Comparison of ENCODE assay signal across 9 mouse cellular contexts in the genomic region with DNA sequence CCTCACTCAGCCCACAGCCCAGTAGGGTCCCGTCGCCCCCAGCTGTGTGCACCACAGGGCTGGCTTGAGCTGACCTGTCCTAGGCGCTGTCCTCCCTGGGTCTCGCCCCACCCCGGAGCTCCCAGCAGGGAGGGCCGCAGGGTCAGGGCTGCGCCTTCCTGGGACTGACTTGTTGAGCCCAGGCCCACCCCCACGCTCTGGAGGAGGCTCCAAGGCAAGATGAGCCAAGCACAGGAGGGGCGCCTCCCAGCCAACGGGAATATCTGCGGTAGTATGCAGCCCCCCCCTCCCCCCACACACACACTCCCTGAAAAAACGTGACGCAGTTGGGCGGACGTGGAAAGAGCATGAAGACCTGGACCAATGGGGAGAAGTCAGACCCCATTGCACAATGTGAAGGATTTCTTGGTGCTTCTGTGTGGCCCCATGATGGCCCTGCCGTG. TPM values are rescaled to one million over a fixed set of nuclear protein-coding genes. Genes with fewer than 3 reads are reported as not detected.
DNase-seq lines count a peak whose midpoint lies in the region; ATAC-seq and TF ChIP-seq lines count a peak whose summit lies in the region.
"Had no signal": no experiment of that assay in that cellular context is flagged by ENCODE, and none has a peak within 500 bp of the region (broad histone marks: within the 10 kb centered on the region; RNA-seq: fewer than 3 reads in every experiment).

No protein-coding gene starts in this region.

- ATAC-seq in intestine, embryonic 14.5 days (replicated peaks; ENCODE audit: low FRiP score, low TSS enrichment, low read depth): peak; percentile 87

- no peak for TF ChIP-seq CTCF in small intestine, adult 2 months (IDR thresholded peaks at IDR 0.05; ENCODE audit: extremely low read depth, insufficient read length, insufficient replicate concordance, low read depth, low read length)

- intact Hi-C loops in left cerebral cortex, postnatal 4 days (cut with DNase I): no loop called here
- intact Hi-C loops in gastrocnemius, postnatal 14 days (cut with DNase I; ENCODE audit: low total_unique reads): no loop called here
- intact Hi-C loops in left cerebral cortex, postnatal 25 days (cut with DNase I): no loop called here

- H3K4me1 ChIP-seq in intestine, embryonic 14.5 days (replicated peaks; ENCODE audit: control insufficient read depth, insufficient read depth, low read length): peaks cover 7% of the 10 kb centered on the region; the same call in 1 of the 2 replicates
- H3K4me1 ChIP-seq in small intestine, adult 2 months (ENCODE audit: control insufficient read depth, insufficient read depth, insufficient read length, low read length): peaks cover 2% of the 10 kb centered on the region

- WGBS in intestine, embryonic 14.5 days: 14% methylated on average over 16 of the region's 16 CpGs
- 53% methylated on average over 16 of the region's 16 CpGs for WGBS in macrophage (ENCODE audit: missing documents)
- 57% methylated on average over 16 of the region's 16 CpGs for WGBS in small intestine, adult 2 months

- TF ChIP-seq POLR2A in small intestine, adult 2 months (IDR thresholded peaks at IDR 0.05; ENCODE audit: low read depth, low read length): no peak

- peak overlapping the region; percentile 52; the same call in 1 of the 2 replicates for H3K27ac ChIP-seq in intestine, embryonic 14.5 days (ENCODE audit: low read depth)
- H3K27ac ChIP-seq in macrophage: peak overlapping the region; percentile 91
- peak overlapping the region; percentile 0; the same call in 1 of the 2 replicates for H3K27ac ChIP-seq in small intestine, adult 2 months (ENCODE audit: insufficient read depth, low read depth, low read length)

- peak overlapping the region; percentile 41 for H3K4me2 ChIP-seq in intestine, embryonic 14.5 days (ENCODE audit: low read length)

- DNase-seq in left cerebral cortex, postnatal 4 days: peak; percentile 13
- no peak for DNase-seq in left cerebral cortex, adult 9 months (ENCODE audit: low spot score in 2 of 2)
- peak; percentile 46 for DNase-seq in gastrocnemius, postnatal 14 days
- DNase-seq in intestine, embryonic 14.5 days (ENCODE audit: low spot score): peak; percentile 69
- no peak for DNase-seq in thymus, postnatal 25 days
- DNase-seq in left cerebral cortex, postnatal 25 days (ENCODE audit: low spot score in 2 of 2): no peak

- H3K79me2 ChIP-seq in macrophage (ENCODE audit: inconsistent target): no peaks in the 10 kb centered on the region

- H3K27me3 ChIP-seq in intestine, embryonic 14.5 days (replicated peaks; ENCODE audit: control insufficient read depth, insufficient read depth, low read length): no peaks in the 10 kb centered on the region
- H3K27me3 ChIP-seq in small intestine, adult 2 months (ENCODE audit: control insufficient read depth, insufficient read depth, low read length): no peaks in the 10 kb centered on the region

- H3K9me3 ChIP-seq in intestine, embryonic 14.5 days (ENCODE audit: control insufficient read depth, low read length): no peaks in the 10 kb centered on the region
- H3K9me3 ChIP-seq: G1E had no signal

- H3K9ac ChIP-seq in intestine, embryonic 14.5 days (ENCODE audit: low read length): 0 out of 2 replicates have a peak overlapping the region, but pooled peaks have one; percentile 25

- 0 out of 2 replicates have a peak overlapping the region, but pooled peaks have one; percentile 9 for H3K4me3 ChIP-seq in intestine, embryonic 14.5 days (ENCODE audit: low read depth, low read length)
- H3K4me3 ChIP-seq in macrophage (ENCODE audit: inconsistent target): no peak overlapping the region; the same call in 1 of the 2 replicates
- peak overlapping the region; percentile 8 for H3K4me3 ChIP-seq in small intestine, adult 2 months (ENCODE audit: low read depth, low read length)

- H3K36me3 ChIP-seq in intestine, embryonic 14.5 days (ENCODE audit: control insufficient read depth, insufficient read depth, low read length): no peaks in the 10 kb centered on the region
- H3K36me3 ChIP-seq in macrophage (ENCODE audit: inconsistent target): no peaks in the 10 kb centered on the region
- H3K36me3 ChIP-seq in small intestine, adult 2 months (ENCODE audit: control insufficient read depth, insufficient read depth, low read length): no peaks in the 10 kb centered on the region
- H3K36me3 ChIP-seq: G1E had no signal

RNA-seq across cellular contexts. Expression of a gene that starts 51.8 kb away (rescaled TPM):
- not detected for total RNA-seq in left cerebral cortex, postnatal 4 days (2021)
- not detected for total RNA-seq in gastrocnemius, postnatal 14 days (2021)
- polyA plus RNA-seq in intestine, embryonic 14.5 days (2014; fragmentation: Nextera tagmentation; extraction: Ambion mirVana): not detected in 2 replicates
- not detected for total RNA-seq in macrophage (2018; cell fraction: chromatin; rRNA removed)
- total RNA-seq in macrophage (2018; cell fraction: cytosol; rRNA removed): not detected
- total RNA-seq in macrophage (2018; cell fraction: nucleus; rRNA removed): not detected
- not detected in 3 replicates for polyA plus RNA-seq in macrophage (2018)
- not detected in 2 replicates for polyA plus RNA-seq in small intestine, adult 2 months (2012; rRNA removed)
- not detected for total RNA-seq in left cerebral cortex, postnatal 25 days (2021)
- total RNA-seq: G1E had no signal
- polyA plus RNA-seq: G1E had no signal

RNA-seq across cellular contexts. Expression of a gene that starts 58.1 kb away (rescaled TPM):
- 10 to 100 TPM; 64.1 to 65.7 TPM for total RNA-seq in left cerebral cortex, postnatal 4 days (2021)
- 10 to 100 TPM; 26.9 to 28.8 TPM for total RNA-seq in gastrocnemius, postnatal 14 days (2021)
- 55.5 and 59.6 TPM in 2 replicates for polyA plus RNA-seq in intestine, embryonic 14.5 days (2014; fragmentation: Nextera tagmentation; extraction: Ambion mirVana)
- 100 to 1,000 TPM in 15 of 26 experiments, 10 to 100 TPM in 11; 30.7 to 237 (median 121) TPM for total RNA-seq in macrophage (2018; cell fraction: chromatin; rRNA removed)
- 10 to 100 TPM; 21.0 to 83.6 (median 68.2) TPM for total RNA-seq in macrophage (2018; cell fraction: cytosol; rRNA removed)
- 100 to 1,000 TPM in 11 of 26 experiments, 10 to 100 TPM in 15; 32.4 to 243 (median 74.9) TPM for total RNA-seq in macrophage (2018; cell fraction: nucleus; rRNA removed)
- polyA plus RNA-seq in macrophage (2018): 49.5 to 59.1 TPM (median 51.3 TPM) in 3 replicates
- polyA plus RNA-seq in small intestine, adult 2 months (2012; rRNA removed): 6.6 and 14.2 TPM in 2 replicates
- 10 to 100 TPM; 50.2 to 55.8 TPM for total RNA-seq in left cerebral cortex, postnatal 25 days (2021)

Comparison
In these comparisons a context has a peak if more than half of its experiments do, and no peak if none do; other contexts are left out.
1. DNase-seq: peak in left cerebral cortex, postnatal 4 days (single experiment), gastrocnemius, postnatal 14 days (single experiment) and intestine, embryonic 14.5 days (single experiment); none in left cerebral cortex, adult 9 months (0 of 2), thymus, postnatal 25 days (single experiment) and left cerebral cortex, postnatal 25 days (0 of 2).
2. H3K27ac ChIP-seq: peak in every context shown above with its lines; median percentile 91 in macrophage; 52 in intestine, embryonic 14.5 days; 0 in small intestine, adult 2 months.